Mouse (Mus musculus): Measurements from ENCODE around the gene Zfp715.

GRCm38 (mm10) chr7:43333899-43334298 is 20.8 kb upstream of the Zfp715 start:
- TF ChIP-seq HCFC1 (IDR thresholded peaks at IDR 0.05; ENCODE audit: borderline replicate concordance, insufficient read depth, low read length) (no peak), ZC3H11A (IDR thresholded peaks at IDR 0.05; ENCODE audit: borderline replicate concordance, low read depth, low read length) (no peak), ZNF384 (IDR thresholded peaks at IDR 0.05; ENCODE audit: low read depth, low read length) (no peak), MAFK (IDR thresholded peaks at IDR 0.05; ENCODE audit: insufficient read depth, low read depth, low read length) (no peak)
